Mouse (Mus musculus): ENCODE data around the gene Med18.

Gene Med18

GRCm38 (mm10) chr4:132463430-132464254 lies at the start of gene Med18:
Gene Med18 (minus strand): TSS chr4:132463921.
- peak; percentile 88 for DNase-seq (ENCODE audit: low spot score)

- DNase-seq (ENCODE audit: low spot score) = no peak
Observed at GRCm38 (mm10) chr4:132512080-132512479, 48.4 kb upstream of the Med18 start.

GRCm38 (mm10) chr4:132510352-132510798 lies 46.7 kb upstream of the Med18 start, which contains the start of gene Sesn2:
Gene Sesn2 (minus strand): TSS chr4:132510501.
- DNase-seq (ENCODE audit: low spot score) = peak; percentile 96

- no peak for DNase-seq (ENCODE audit: low spot score)
Observed at GRCm38 (mm10) chr4:132509621-132510296, 46.0 kb upstream of the Med18 start.

GRCm38 (mm10) chr4:132507210-132507609 lies 43.5 kb upstream of the Med18 start:
- no peak for DNase-seq (ENCODE audit: low spot score)

- DNase-seq (ENCODE audit: low spot score) = no peak
Observed at GRCm38 (mm10) chr4:132506250-132506649, 42.5 kb upstream of the Med18 start.

- no peak for DNase-seq (ENCODE audit: low spot score)
Observed at GRCm38 (mm10) chr4:132505800-132506199, 42.1 kb upstream of the Med18 start.

- DNase-seq (ENCODE audit: low spot score) = no peak
Observed at GRCm38 (mm10) chr4:132505034-132505738, 41.5 kb upstream of the Med18 start.

GRCm38 (mm10) chr4:132503344-132503743 lies 39.6 kb upstream of the Med18 start:
- no peak for DNase-seq (ENCODE audit: low spot score)

GRCm38 (mm10) chr4:132501639-132502038 lies 37.9 kb upstream of the Med18 start:
- DNase-seq (ENCODE audit: low spot score) = no peak

- DNase-seq (ENCODE audit: low spot score) = no peak
Observed at GRCm38 (mm10) chr4:132494271-132494918, 30.7 kb upstream of the Med18 start.

- no peak for DNase-seq (ENCODE audit: low spot score)
Observed at GRCm38 (mm10) chr4:132492178-132493060, 28.7 kb upstream of the Med18 start.

GRCm38 (mm10) chr4:132491748-132492147 lies 28.0 kb upstream of the Med18 start:
- no peak for DNase-seq (ENCODE audit: low spot score)

- DNase-seq (ENCODE audit: low spot score) = no peak
Observed at GRCm38 (mm10) chr4:132491057-132491456, 27.3 kb upstream of the Med18 start.

- DNase-seq (ENCODE audit: low spot score) = no peak
Observed at GRCm38 (mm10) chr4:132490273-132491010, 26.7 kb upstream of the Med18 start.

- no peak for DNase-seq (ENCODE audit: low spot score)
Observed at GRCm38 (mm10) chr4:132488976-132489375, 25.3 kb upstream of the Med18 start.

- no peak for DNase-seq (ENCODE audit: low spot score)
Observed at GRCm38 (mm10) chr4:132488521-132488920, 24.8 kb upstream of the Med18 start.

GRCm38 (mm10) chr4:132484820-132485219 lies 21.1 kb upstream of the Med18 start:
- DNase-seq (ENCODE audit: low spot score) = no peak

GRCm38 (mm10) chr4:132484231-132484630 lies 20.5 kb upstream of the Med18 start:
- DNase-seq (ENCODE audit: low spot score) = no peak

GRCm38 (mm10) chr4:132482956-132483608 lies 19.4 kb upstream of the Med18 start:
- no peak for DNase-seq (ENCODE audit: low spot score)
